Mouse (Mus musculus): ENCODE results near the gene Il25. TPM values are rescaled to one million over a fixed set of nuclear protein-coding genes. Genes with fewer than 3 reads are reported as not detected.
A peak's percentile ranks its signal among the peaks of the same experiment; 100 is the strongest.
"Not testable (repeated sequence)": the region's sequence is repeated elsewhere in the genome, so short reads cannot be mapped to it uniquely, and the experiment has no call there.

Gene Il25
- total RNA-seq, 2 experiments from 2014 or later, result not detected

DNA sequence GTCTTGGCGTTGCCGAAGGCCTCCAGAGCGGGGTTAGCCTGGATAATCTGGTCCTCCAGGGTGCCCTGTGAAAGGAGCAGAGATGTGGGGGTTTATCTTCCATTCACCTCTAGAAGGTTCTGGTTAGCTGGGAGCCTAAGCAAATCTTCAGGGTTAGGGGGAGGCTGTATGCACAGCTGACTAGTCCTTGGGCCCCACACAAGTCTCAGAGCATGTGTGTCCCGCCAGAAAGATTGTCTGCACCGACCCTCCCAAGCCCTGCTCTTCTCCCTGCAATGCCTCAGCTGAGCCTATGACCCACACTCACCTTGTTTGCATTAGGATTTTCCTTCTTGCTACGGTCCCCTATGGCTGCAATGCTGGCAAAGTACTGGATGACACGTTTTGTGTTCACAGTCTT, 30.2 kb downstream of the Il25 start:
- Histone ChIP-seq H3K27ac (no peak overlapping the region), H3K4me3 (no peak overlapping the region)
- no peak for TF ChIP-seq CTCF (conservative IDR thresholded peaks at IDR 0.05)
- DNase-seq (ENCODE audit: low spot score in 2 of 2), result no peak

GRCm38 (mm10) chr14:54963727-54964126, 31.2 kb downstream of the Il25 start:
- no peak for TF ChIP-seq CTCF (conservative IDR thresholded peaks at IDR 0.05)
- no peak overlapping the region for H3K4me3 ChIP-seq
- no peak for DNase-seq (ENCODE audit: low spot score in 2 of 2)
- no peak overlapping the region for H3K27ac ChIP-seq

GRCm38 (mm10) chr14:54965044-54965443, 32.5 kb downstream of the Il25 start:
- TF ChIP-seq CTCF (conservative IDR thresholded peaks at IDR 0.05), result no peak
- no peak for DNase-seq (ENCODE audit: low spot score in 2 of 2)
- Histone ChIP-seq H3K4me3 (no peak overlapping the region), H3K27ac (no peak overlapping the region)

DNA sequence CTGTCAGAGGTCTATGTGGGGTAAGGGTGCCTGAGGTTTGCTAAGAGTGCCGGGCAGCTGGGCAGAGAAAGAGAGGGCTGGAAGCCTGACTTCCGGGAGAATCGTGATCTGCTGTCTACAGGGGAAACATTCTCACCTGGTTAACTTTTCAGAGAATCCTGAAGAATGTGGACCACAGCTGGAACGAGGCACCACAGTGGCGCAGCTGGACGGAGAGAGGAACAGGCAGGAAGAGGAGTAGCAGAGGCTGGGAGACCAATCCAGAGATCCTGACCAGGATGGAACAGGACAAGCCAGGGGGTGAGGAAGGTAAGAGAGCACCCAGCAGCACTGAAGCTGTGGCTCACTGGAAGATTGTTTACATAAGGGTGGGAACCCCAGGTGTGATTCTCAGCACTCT, 33.1 kb downstream of the Il25 start:
- H3K27ac ChIP-seq, result no peak overlapping the region
- no peak for DNase-seq (ENCODE audit: low spot score in 2 of 2)
- no peak for TF ChIP-seq CTCF (conservative IDR thresholded peaks at IDR 0.05)
- H3K4me3 ChIP-seq, result no peak overlapping the region

DNA sequence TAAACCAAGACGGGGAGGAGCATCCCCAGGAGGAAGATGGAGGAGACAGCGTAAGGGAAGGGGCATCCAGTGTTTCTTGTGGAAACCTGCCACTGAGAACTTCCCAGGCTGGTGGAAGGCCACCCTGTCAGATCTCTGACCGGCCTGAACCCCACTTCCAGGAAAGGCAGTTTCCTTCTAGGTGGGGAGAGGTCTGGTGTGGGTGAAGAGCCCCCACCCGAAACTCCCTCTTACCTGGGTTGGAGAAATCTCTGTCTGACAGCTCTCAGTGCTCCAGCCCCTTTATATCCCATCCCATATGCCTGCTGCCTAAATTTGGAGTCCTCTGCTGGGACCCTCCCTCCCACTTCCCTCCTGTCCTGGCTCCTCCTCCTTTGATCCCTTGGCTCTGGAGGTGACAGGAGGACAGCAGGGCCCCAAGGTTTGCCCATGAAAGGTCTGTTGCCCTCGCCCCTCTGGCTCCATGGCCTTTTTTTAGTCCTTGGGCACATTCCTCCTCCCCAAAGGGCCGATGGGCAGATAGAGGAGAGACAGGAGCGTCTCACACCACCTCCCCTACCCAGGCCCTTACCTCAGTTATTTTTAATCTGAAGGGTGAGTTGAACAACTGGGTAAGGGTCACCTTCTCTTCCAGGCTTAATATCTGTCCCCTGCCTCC, 34.0 kb downstream of the Il25 start, which contains the start of gene Myh6:
Gene Myh6 (minus strand): TSS at position 608 of the 658 bp plus-strand sequence.
- DNase-seq (ENCODE audit: low spot score in 2 of 2), result no peak
- Histone ChIP-seq H3K4me3 (no peak within 1 kb of the TSS), H3K27ac (no peak within 1 kb of the TSS)
- TF ChIP-seq CTCF (conservative IDR thresholded peaks at IDR 0.05), result no peak

DNA sequence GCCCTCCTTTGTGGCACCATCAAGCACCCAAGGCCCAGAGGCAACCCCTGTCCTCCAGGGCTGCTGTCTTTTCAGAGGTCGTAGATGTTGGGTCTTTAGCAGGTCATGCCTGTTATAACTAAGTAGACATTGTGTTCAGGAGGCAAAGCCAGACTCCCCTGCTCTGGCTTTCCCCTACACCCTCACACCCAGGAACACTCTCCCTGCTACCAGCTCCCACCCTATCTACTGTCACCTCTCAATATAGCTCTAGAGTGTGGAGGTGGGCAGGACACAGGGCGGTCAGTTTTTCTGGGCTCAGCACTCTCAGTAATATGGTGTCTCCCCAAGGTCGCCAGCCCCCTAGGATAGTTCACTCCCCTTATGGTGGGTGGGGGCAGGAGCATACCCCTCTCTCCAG, 35.4 kb downstream of the Il25 start:
- no peak for TF ChIP-seq CTCF (conservative IDR thresholded peaks at IDR 0.05)
- H3K4me3 ChIP-seq, result no peak overlapping the region
- no peak for DNase-seq (ENCODE audit: low spot score in 2 of 2)
- no peak overlapping the region for H3K27ac ChIP-seq

- DNase-seq (ENCODE audit: low spot score in 2 of 2), result no peak
- TF ChIP-seq CTCF (conservative IDR thresholded peaks at IDR 0.05), result no peak
- Histone ChIP-seq H3K4me3 (no peak overlapping the region), H3K27ac (no peak overlapping the region)
These were observed 35.8 kb downstream of the Il25 start for GRCm38 (mm10) chr14:54968344-54968743.

GRCm38 (mm10) chr14:54972786-54973185, 40.3 kb downstream of the Il25 start:
- not testable (repeated sequence) for H3K4me3 ChIP-seq; H3K27ac ChIP-seq; DNase-seq (ENCODE audit: low spot score in 2 of 2)

DNA sequence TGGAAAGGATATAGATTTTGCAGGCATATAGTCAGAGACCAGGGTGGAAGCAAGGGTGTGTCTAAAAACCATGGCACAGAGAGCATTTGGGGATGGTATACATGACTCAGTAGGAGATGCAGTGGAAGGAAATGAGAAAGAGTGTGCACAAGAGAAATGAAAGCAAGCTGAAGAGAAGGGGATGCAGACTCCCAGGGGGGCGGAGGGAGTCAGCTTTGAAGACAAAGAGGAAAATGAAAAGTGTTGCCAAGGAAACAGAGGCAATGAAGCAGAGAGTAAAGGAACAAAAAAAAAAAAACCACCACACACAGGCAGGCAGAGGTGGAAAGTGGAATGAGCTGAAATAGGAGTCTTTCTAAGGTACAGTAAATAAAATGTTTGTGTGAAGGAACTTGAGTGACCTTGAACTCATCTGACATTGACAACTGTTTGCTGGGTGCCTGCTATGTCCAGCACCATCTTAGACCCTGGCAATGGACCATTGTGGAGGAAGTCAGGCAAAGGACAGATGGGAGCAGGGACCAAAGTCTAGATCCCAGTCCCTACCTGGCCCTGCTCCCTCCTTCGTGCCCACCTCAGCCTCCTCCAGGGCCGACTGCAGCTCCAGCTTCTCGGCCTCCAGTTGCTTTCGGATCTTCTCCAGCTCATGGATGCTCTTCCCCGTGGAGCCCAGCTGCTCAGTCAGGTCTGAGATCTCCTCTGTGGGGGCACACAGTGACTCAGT, 41.7 kb downstream of the Il25 start:
- peak in 1 of 2 experiments; percentile 70 for DNase-seq (ENCODE audit: low spot score in 2 of 2)
- H3K27ac ChIP-seq, result peak overlapping the region; percentile 73
- no peak for TF ChIP-seq CTCF (conservative IDR thresholded peaks at IDR 0.05)

DNA sequence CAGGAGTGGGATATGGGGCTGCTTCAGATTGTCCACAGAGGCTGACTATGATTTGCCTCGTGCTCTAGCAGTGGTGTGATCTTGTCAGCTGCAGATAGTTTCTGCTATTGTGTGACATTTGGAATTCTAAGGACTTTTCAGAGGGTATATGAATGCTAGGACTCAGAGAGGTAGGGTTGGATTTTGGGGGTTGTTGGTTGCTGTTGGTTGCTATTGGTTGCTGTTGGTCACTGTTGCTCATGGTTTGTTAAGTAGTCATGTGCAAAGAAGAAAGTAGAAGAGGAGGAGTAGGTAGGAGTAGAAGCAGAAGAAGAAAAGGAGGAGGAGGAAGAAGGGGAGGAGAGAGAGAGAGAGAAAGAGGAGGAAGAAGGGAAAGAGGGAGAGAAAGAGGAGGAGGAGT, 44.1 kb downstream of the Il25 start, which contains the start of gene Gm17428:
Gene Gm17428 (plus strand): TSS at position 301 of the 400 bp plus-strand sequence.
- Histone ChIP-seq H3K27ac (no peak within 1 kb of the TSS), H3K4me3 (no peak within 1 kb of the TSS)
- DNase-seq (ENCODE audit: low spot score in 2 of 2), result no peak
- TF ChIP-seq CTCF (conservative IDR thresholded peaks at IDR 0.05), result no peak

More for the DNA sequence above, 41.7 kb downstream of the Il25 start:
- no peak overlapping the region for H3K4me3 ChIP-seq

- Histone ChIP-seq H3K4me3 (no peak overlapping the region), H3K27ac (no peak overlapping the region)
- no peak for DNase-seq (ENCODE audit: low spot score in 2 of 2)
- TF ChIP-seq CTCF (conservative IDR thresholded peaks at IDR 0.05), result no peak
These were observed 46.2 kb downstream of the Il25 start for GRCm38 (mm10) chr14:54978664-54979063.

DNA sequence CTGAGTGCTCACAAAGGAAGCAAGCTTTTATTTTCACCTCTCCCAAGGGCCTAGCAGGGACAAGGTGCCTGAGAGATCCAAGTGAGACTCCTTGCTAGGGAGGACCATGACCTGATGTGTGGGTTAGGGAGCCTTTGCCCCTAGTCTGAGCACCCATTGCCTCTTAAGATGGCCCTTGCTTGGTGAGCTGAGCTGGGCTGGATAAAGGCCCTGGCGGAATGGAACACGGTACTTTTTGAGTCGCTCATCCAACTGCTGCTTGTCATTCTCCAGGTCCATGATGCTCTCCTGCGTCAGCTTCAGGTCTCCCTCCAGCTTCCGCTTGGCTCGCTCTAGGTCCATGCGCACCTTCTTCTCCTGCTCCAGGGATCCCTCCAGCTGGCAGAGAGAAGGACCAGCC, 49.4 kb downstream of the Il25 start:
- TF ChIP-seq CTCF (conservative IDR thresholded peaks at IDR 0.05), result no peak
- H3K27ac ChIP-seq, result no peak overlapping the region

More for the DNA sequence above, 49.4 kb downstream of the Il25 start:
- DNase-seq (ENCODE audit: low spot score in 2 of 2), result no peak
- no peak overlapping the region for H3K4me3 ChIP-seq

Small RNAs within 50 kb of the gene (microRNA-seq; reads per million reads assigned to microRNA genes)
- 0 to 0.92 reads per million in 2 experiments for gene Mir208a
- 0 reads per million in 2 experiments for gene Mir208b

Other genes with a start within 250 kb of the Il25 start
- 10 to 100 TPM; 20.8 to 22.1 TPM for gene 1700123O20Rik, start 246.5 kb upstream of the Il25 start, total RNA-seq (2021)
- gene Acin1, start 245.8 kb upstream of the Il25 start, total RNA-seq (2021), result 100 to 1,000 TPM; 223 to 242 TPM
- not detected for gene Gm29776, start 233.9 kb upstream of the Il25 start, total RNA-seq (2021)
- not detected for gene Cebpe, start 220.5 kb upstream of the Il25 start, total RNA-seq (2021)
- gene Slc7a8, start 150.7 kb upstream of the Il25 start, total RNA-seq (2021), result 10 to 100 TPM; 49.4 to 54.1 TPM
- not detected for gene Rnf212b, start 118.6 kb upstream of the Il25 start, total RNA-seq (2021)
- 10 to 100 TPM; 22.0 to 22.2 TPM for gene Homez, start 61.7 kb upstream of the Il25 start, total RNA-seq (2021)
- gene Ppp1r3e, start 55.1 kb upstream of the Il25 start, total RNA-seq (2021), result 10 to 100 TPM; 22.1 to 24.3 TPM
- gene Bcl2l2, start 49.3 kb upstream of the Il25 start, total RNA-seq (2021), result 100 to 1,000 TPM; 114 to 126 TPM
- 1 to 10 TPM; 1.0 to 9.4 TPM for gene Gm20521, start 49.3 kb upstream of the Il25 start, total RNA-seq (2021)
- gene Pabpn1, start 40.2 kb upstream of the Il25 start, total RNA-seq (2021), result 100 to 1,000 TPM; 271 to 305 TPM
- gene Slc22a17, start 19.6 kb upstream of the Il25 start, total RNA-seq (2021), result 100 to 1,000 TPM; 666 to 700 TPM
- 10 to 100 TPM; 10.6 to 11.2 TPM for gene Efs, start 6.6 kb upstream of the Il25 start, total RNA-seq (2021)
- gene Cmtm5, start 3.6 kb downstream of the Il25 start, total RNA-seq (2021), result 10 to 100 TPM; 66.9 to 78.4 TPM
- gene Myh6, start 34.2 kb downstream of the Il25 start, total RNA-seq (2021), result 1 to 10 TPM; 2.5 to 3.0 TPM
- gene Gm17428, start 44.2 kb downstream of the Il25 start, total RNA-seq (2021), result not detected
- gene Myh7, start 61.9 kb downstream of the Il25 start, total RNA-seq (2021), result 1 to 10 TPM; 8.3 TPM
- 10 to 100 TPM; 30.3 to 34.9 TPM for gene Ngdn, start 82.8 kb downstream of the Il25 start, total RNA-seq (2021)
- gene Zfhx2, start 159.6 kb downstream of the Il25 start, total RNA-seq (2021), result 10 to 100 TPM; 55.5 to 67.3 TPM
- 10 to 100 TPM; 19.3 to 23.7 TPM for gene Thtpa, start 162.1 kb downstream of the Il25 start, total RNA-seq (2021)
- 10 to 100 TPM; 15.4 to 19.3 TPM for gene Ap1g2, start 173.9 kb downstream of the Il25 start, total RNA-seq (2021)
- 100 to 1,000 TPM; 453 to 476 TPM for gene Jph4, start 184.2 kb downstream of the Il25 start, total RNA-seq (2021)

Data from layer of hippocampus, adult 2 months (tissue).